Mouse (Mus musculus): ENCODE results near the gene Nol3. TPM values are rescaled to one million over a fixed set of nuclear protein-coding genes. Genes with fewer than 3 reads are reported as not detected.

The Nol3 gene
- total and polyA plus RNA-seq, 3 experiments: 17.3 to 23.0 (median 19.7) TPM

- Histone ChIP-seq H3K9ac (ENCODE audit: low read depth, low read length) (no peak overlapping the region), H3K4me3 (no peak overlapping the region), H3K79me2 (replicated peaks; ENCODE audit: control insufficient read depth, insufficient read depth, low read length) (no peaks in the 10 kb centered on the region), H3K36me3 (ENCODE audit: control insufficient read depth, insufficient read depth, low read length) (no peaks in the 10 kb centered on the region), H3K4me1 (ENCODE audit: control insufficient read depth, insufficient read depth, low read length) (peaks cover 4% of the 10 kb centered on the region; the same call in 1 of the 2 replicates), H3K27ac (no peak overlapping the region), H3K27me3 (ENCODE audit: control insufficient read depth, insufficient read depth, low read length) (no peaks in the 10 kb centered on the region)
- 88% methylated on average over 7 of the region's 7 CpGs for WGBS
- no peak for DNase-seq
- intact Hi-C loops (cut with DNase I): loop anchor here (10.0 kb wide), 1 partner anchor 606 kb away; no protein-coding TSS in a partner anchor
- TF ChIP-seq CTCF (IDR thresholded peaks at IDR 0.05) (no peak), EP300 (IDR thresholded peaks at IDR 0.05; ENCODE audit: insufficient read depth, low read depth, low read length) (no peak), POLR2A (IDR thresholded peaks at IDR 0.05; ENCODE audit: insufficient read depth, low read depth, low read length) (no peak)
Observed at GRCm38 (mm10) chr8:105260371-105261099, 15.4 kb upstream of the Nol3 start.

- Histone ChIP-seq H3K36me3 (ENCODE audit: control insufficient read depth, insufficient read depth, low read length) (no peaks in the 10 kb centered on the region), H3K27me3 (ENCODE audit: control insufficient read depth, insufficient read depth, low read length) (no peaks in the 10 kb centered on the region), H3K4me3 (no peak overlapping the region), H3K4me1 (ENCODE audit: control insufficient read depth, insufficient read depth, low read length) (peaks cover 4% of the 10 kb centered on the region; the same call in 1 of the 2 replicates), H3K27ac (no peak overlapping the region), H3K9ac (ENCODE audit: low read depth, low read length) (no peak overlapping the region), H3K79me2 (replicated peaks; ENCODE audit: control insufficient read depth, insufficient read depth, low read length) (no peaks in the 10 kb centered on the region)
- WGBS: 87% methylated on average over 12 of the region's 12 CpGs
- TF ChIP-seq CTCF (IDR thresholded peaks at IDR 0.05) (no peak), POLR2A (IDR thresholded peaks at IDR 0.05; ENCODE audit: insufficient read depth, low read depth, low read length) (no peak), EP300 (IDR thresholded peaks at IDR 0.05; ENCODE audit: insufficient read depth, low read depth, low read length) (no peak)
- no peak for DNase-seq
- intact Hi-C loops (cut with DNase I): loop anchor here (10.0 kb wide), 1 partner anchor 607 kb away; no protein-coding TSS in a partner anchor
Observed at GRCm38 (mm10) chr8:105261326-105261980, 14.5 kb upstream of the Nol3 start.

GRCm38 (mm10) chr8:105263244-105263912 lies 12.6 kb upstream of the Nol3 start:
- TF ChIP-seq POLR2A (IDR thresholded peaks at IDR 0.05; ENCODE audit: insufficient read depth, low read depth, low read length): no peak
- TF ChIP-seq EP300 (IDR thresholded peaks at IDR 0.05; ENCODE audit: insufficient read depth, low read depth, low read length): no peak
- TF ChIP-seq CTCF (IDR thresholded peaks at IDR 0.05): no peak

GRCm38 (mm10) chr8:105264024-105264982 lies 11.6 kb upstream of the Nol3 start, which contains the start of the genes Tradd and Fbxl8:
TSS of gene Tradd (minus strand) at chr8:105264609.
TSS of gene Fbxl8 (plus strand) at chr8:105264648.
- no peaks in the 10 kb centered on the region for H3K36me3 ChIP-seq (ENCODE audit: control insufficient read depth, insufficient read depth, low read length)
- no peaks in the 10 kb centered on the region for H3K79me2 ChIP-seq (replicated peaks; ENCODE audit: control insufficient read depth, insufficient read depth, low read length)
- peak; percentile 87 to 90 for DNase-seq
- WGBS: 2% methylated on average over 54 of the region's 54 CpGs
- TF ChIP-seq EP300 (IDR thresholded peaks at IDR 0.05; ENCODE audit: insufficient read depth, low read depth, low read length) (0 out of 2 replicates have a peak, but pooled peaks have one; percentile 46), CTCF (IDR thresholded peaks at IDR 0.05) (no peak), POLR2A (IDR thresholded peaks at IDR 0.05; ENCODE audit: insufficient read depth, low read depth, low read length) (peak; percentile 76)
- peak within 1 kb of the TSS; percentile 98 for H3K9ac ChIP-seq (ENCODE audit: low read depth, low read length)
- no peaks in the 10 kb centered on the region for H3K27me3 ChIP-seq (ENCODE audit: control insufficient read depth, insufficient read depth, low read length)
- intact Hi-C loops (cut with DNase I): loop anchor here (10.0 kb wide), 1 partner anchor 610 kb away; no protein-coding TSS in a partner anchor
- H3K4me3 ChIP-seq: peak within 1 kb of the TSS; percentile 51
- peaks cover 4% of the 10 kb centered on the region; the same call in 1 of the 2 replicates for H3K4me1 ChIP-seq (ENCODE audit: control insufficient read depth, insufficient read depth, low read length)
- H3K27ac ChIP-seq: peak within 1 kb of the TSS; percentile 47

More at GRCm38 (mm10) chr8:105263244-105263912, 12.6 kb upstream of the Nol3 start:
- H3K4me3 ChIP-seq: no peak overlapping the region
- no peak overlapping the region for H3K27ac ChIP-seq
- intact Hi-C loops (cut with DNase I): loop anchor here (10.0 kb wide), 1 partner anchor 609 kb away; no protein-coding TSS in a partner anchor
- no peaks in the 10 kb centered on the region for H3K36me3 ChIP-seq (ENCODE audit: control insufficient read depth, insufficient read depth, low read length)
- no peaks in the 10 kb centered on the region for H3K79me2 ChIP-seq (replicated peaks; ENCODE audit: control insufficient read depth, insufficient read depth, low read length)
- no peaks in the 10 kb centered on the region for H3K27me3 ChIP-seq (ENCODE audit: control insufficient read depth, insufficient read depth, low read length)
- H3K9ac ChIP-seq (ENCODE audit: low read depth, low read length): no peak overlapping the region
- 45% methylated on average over 16 of the region's 16 CpGs for WGBS
- H3K4me1 ChIP-seq (ENCODE audit: control insufficient read depth, insufficient read depth, low read length): peaks cover 4% of the 10 kb centered on the region; the same call in 1 of the 2 replicates
- no peak for DNase-seq

GRCm38 (mm10) chr8:105265128-105265527 lies 10.8 kb upstream of the Nol3 start:
- Histone ChIP-seq H3K79me2 (replicated peaks; ENCODE audit: control insufficient read depth, insufficient read depth, low read length) (no peaks in the 10 kb centered on the region), H3K27ac (peak overlapping the region; percentile 47; the same call in 1 of the 2 replicates), H3K9ac (ENCODE audit: low read depth, low read length) (0 out of 2 replicates have a peak overlapping the region, but pooled peaks have one; percentile 4), H3K27me3 (ENCODE audit: control insufficient read depth, insufficient read depth, low read length) (no peaks in the 10 kb centered on the region), H3K36me3 (ENCODE audit: control insufficient read depth, insufficient read depth, low read length) (no peaks in the 10 kb centered on the region), H3K4me3 (peak overlapping the region; percentile 51), H3K4me1 (ENCODE audit: control insufficient read depth, insufficient read depth, low read length) (peaks cover 3% of the 10 kb centered on the region)
- no peak; the same call in 1 of the 2 replicates for TF ChIP-seq POLR2A (IDR thresholded peaks at IDR 0.05; ENCODE audit: insufficient read depth, low read depth, low read length)
- TF ChIP-seq CTCF (IDR thresholded peaks at IDR 0.05): no peak
- no peak for TF ChIP-seq EP300 (IDR thresholded peaks at IDR 0.05; ENCODE audit: insufficient read depth, low read depth, low read length)
- intact Hi-C loops (cut with DNase I): loop anchor here (10.0 kb wide), 1 partner anchor 610 kb away; no protein-coding TSS in a partner anchor
- peak; percentile 43 to 49 for DNase-seq
- 12% methylated on average over 10 of the region's 10 CpGs for WGBS
